Mouse (Mus musculus): ENCODE results near the gene Slc25a48.

The Slc25a48 gene

DNA sequence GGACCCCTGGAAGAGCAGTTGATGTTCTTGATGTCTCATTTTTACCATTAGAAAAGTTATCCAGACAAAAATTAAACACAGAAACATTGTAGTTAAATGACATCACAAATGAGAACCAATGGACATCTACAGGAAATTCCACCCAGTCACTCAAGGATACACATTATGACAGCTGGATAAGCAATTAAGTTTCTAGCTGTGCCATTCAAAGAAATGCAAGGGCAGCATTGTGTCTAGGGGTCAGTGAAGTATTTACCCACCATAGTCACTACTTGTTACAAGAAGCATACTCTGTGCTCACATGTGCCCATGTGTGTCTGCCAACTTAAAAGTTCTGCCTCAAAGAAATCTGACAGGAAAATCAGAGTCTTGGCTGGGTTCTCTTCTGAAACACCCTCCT lies 75.4 kb downstream of the Slc25a48 start:
- DNase-seq = no peak

DNA sequence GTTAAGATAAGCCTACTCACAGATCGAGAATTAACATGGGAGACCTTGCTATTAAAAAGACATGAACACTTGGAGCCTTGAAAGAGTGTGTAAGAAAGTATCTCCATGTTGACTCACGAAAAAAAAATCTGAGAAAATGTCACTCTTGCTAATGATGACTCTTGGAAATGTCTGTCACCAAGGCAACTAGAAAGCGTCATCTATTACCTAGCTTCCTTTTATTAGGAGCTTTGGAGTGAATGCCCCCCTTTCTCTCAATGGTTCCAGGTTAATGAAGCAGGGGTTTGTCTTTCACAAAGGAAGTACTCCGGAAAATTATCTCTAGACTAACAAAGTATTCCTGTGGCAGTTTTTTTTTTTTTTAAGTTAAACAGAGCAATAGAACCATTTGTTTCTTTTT lies 78.2 kb downstream of the Slc25a48 start:
- no peak for DNase-seq

DNA sequence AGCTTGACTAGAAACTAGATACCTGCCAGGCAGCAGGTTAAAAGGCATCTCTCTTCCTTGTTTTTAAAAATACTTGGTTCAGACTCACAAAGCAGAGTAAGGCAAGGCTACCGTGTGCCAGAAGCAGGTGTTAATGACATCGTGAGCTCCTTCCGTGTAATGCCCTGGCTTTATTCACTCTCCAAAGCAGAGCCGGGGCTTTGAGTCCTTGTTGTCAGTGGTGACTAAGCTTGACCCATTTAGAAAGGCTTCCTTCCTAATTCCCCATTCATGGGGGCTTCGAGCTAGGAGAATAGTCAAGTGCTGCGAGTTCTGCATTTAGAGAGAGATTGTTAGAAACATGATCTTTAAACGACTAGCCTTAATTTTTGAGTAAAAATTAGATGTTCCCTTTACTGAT lies 78.7 kb downstream of the Slc25a48 start:
- DNase-seq = no peak

DNA sequence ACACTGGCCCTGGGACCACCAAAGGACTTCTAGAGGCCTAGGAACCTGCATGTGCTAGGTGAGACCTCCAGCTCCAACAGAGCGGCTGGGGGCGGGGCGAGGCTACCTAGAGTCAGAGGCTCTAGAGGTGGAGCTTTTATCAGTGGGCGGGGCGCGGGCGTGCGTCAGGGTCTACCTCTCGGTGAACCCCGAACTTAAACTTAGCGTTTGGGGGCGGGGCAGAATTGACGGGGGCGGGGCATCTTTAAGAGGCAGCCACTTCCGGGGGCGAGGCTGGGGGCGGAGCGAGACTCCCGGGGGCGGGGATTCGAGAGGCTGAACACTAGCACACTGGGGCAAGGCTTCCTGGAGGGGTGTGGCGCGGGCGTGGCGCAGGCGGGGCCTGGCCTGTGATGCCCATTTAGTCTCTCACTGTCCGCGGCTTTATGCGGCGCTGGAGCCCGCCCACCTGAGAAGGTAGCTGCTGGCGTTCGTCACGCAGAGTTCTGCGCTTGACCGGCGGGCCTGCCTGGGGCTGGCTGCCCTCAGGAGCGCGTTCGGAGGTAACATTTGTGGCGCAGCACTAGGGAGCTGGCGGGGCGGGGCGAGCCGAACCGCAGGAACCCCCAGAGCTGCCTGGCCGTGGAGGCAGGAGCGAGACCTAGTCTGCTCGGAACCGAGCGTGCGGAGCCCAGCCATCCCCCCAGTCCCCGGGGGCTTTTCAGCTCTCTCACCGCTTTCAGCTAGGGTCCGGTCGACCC lies 84.1 kb downstream of the Slc25a48 start, which contains the start of gene Fbxl21:
Fbxl21 (plus strand) TSS at position 392 of the 740 bp plus-strand sequence.
- peak; percentile 96 to 97 for DNase-seq

DNA sequence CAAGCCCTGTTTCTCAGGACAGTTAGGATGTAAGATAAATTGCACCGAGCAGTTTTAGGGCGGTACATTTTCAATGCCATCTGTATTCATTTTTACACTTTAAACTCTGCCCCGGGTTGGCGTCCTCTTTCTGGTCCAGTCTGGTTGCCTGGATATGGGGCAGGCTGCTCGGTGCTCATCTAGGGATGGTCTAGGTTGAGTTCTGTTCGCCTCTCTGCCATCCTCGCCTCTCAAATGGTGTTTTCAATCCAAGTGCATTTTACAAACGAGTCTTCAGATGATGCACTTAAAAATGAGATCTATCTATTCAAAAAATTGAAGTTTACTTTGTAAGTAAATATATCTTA lies 84.6 kb downstream of the Slc25a48 start:
- DNase-seq = peak in 1 of 2 experiments; percentile 9
